Mouse (Mus musculus): ENCODE measurements at regions not wholly inside any gene's neighbourhood (a gene's known extent, or its start where the extent isn't known, plus 50 kb on each side); places are given as distances from the start of the nearest gene placed in this dataset.

DNA sequence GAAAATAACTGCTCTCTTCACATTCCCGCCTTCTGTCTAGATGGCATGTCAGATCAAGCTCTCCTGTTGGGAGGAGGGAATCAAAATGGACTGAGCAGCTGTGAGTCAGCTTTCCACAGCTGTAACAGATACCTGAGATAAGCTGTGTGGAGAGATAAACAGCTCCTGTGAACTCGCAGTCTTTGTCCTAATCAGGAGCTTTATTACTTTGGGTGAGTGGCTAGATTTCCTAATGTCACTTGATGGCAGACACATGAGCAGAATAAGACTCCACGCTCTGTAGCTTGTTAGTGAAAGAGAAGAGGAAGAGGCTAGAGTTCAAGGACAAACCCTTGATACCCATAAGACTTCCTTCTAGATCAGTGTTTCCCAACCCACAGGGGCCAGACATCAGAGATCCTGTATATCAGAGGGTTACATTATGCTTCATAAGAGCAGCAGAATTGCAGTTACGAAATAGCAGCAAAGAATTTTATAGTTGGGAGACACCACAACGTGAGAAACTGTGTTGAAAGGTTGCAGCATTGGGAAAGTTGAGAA lies 384.1 kb upstream of the Gm765 start:
- TF ChIP-seq POLR2A (IDR thresholded peaks at IDR 0.05; ENCODE audit: low read depth, low read length) (no peak), CTCF (IDR thresholded peaks at IDR 0.05; ENCODE audit: extremely low read depth, insufficient read depth, insufficient read length, insufficient replicate concordance) (no peak)
